Mouse (Mus musculus) skeletal muscle tissue, adult 2 months (tissue): ENCODE data around the gene Sbsn.

ENCODE experiments used
- DNase-seq: peaks from one replicate; pipeline ENCODE4 v3.0.0-alpha.2; 2012; ENCODE audit warnings: low read depth, low spot score

Gene Sbsn

DNA sequence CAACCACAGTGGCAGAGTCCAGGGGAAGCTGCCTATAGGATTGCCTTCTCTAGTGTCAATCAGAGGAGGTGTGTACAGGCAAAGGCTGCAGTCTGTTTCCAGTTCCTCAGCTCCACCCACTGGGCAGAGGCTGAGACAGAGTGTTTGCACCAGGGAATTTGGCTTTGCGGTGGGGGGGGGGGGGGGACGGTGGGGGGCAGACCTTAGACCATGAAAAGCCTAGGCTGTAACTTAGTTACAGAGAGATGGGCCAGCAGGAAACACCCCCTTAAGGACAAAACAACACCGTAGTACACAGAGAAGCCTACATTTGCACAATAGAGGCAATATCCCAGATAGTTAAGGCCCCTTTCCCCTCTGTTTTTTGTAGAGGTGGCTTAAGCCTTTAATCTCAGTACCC is 5.7 kb downstream of the Sbsn start:
- no peak for DNase-seq

DNA sequence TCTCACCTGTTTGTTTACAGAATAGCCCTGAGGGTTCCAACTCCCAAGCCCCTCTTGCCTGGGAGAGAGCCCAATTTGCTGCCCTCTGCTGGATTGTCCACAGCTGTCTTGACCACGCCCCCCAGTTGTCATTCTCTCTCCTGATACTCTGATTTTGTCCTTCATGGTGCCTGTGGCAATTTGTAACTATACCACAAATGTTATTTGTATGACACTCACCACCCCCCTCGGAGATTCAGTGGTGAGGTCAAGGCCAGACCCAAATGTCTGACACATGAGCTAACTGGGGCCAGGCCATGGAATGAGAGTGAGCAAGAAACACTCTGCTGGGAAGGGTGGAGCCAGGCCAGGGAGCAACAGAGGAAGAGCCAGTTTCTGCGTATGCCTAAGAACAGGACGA is 7.6 kb downstream of the Sbsn start:
- no peak for DNase-seq

DNA sequence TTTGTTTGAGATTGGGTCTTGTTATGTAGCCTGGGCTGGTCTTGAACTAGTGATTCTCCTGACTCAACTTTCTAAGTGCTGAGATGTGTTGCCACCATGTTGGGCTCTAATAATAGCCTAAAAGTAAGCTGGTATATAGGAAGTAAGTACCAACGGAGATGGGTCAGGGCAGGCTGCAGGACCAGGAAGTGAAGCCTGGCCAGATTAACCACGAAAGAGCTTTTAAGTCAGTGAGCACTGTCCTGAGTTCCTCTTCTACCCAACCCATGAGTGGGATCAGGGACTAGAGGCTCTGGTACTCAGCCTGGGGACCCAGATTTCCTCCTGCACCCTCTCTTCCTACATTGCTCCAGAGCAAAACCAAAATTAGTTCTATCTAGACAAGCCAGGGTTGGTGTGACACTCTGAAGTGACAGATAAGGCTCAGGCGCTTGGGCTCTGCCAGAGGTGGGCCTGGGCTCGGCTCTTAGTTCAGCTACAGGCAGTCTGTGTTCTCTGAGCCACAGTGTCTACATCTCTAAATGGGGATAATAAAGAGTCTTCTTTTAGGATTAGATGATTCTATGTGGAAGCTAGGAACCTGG is 10.6 kb downstream of the Sbsn start:
- no peak for DNase-seq

DNA sequence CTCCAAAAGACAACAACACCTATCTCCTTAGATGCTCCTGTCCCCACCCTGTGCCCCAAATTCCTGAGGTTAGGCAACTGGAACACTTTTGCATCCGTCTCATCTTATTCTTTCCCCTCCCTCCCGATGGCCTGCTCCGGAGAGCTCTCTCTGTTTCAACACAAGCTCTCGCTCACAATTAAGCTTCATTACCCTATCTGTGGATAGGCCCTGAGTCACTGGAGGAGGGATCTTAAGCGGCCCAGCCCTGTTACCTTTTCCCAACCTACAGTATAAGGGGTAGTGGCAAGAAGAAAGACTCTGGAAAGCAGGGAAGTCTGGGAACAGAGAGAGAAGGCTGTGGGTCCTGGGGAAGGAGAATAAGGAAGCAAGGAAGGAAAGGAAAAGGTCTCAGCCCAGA is 12.2 kb downstream of the Sbsn start, which contains the start of gene Dmkn:
TSS of gene Dmkn (plus strand) at position 301 of the 400 bp plus-strand sequence.
- DNase-seq, result no peak

DNA sequence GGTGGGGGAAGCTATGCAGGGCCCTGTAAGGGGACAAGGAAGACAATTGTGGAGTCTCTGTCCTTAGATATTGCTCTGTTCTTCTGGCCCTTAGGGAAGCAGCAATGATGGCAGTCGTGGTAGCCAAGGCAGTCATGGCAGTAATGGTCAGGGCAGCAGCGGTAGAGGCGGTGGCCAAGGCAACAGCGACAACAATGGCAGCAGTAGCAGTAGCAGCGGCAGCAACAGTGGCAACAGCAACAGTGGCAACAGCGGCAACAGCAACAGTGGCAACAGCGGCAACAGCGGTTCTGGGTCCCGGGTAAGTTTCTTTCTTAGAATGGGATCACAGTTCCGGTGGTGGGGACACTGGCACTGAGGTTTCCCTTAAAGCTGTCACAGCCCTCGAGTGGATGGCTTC is 13.9 kb downstream of the Sbsn start:
- no peak for DNase-seq

DNA sequence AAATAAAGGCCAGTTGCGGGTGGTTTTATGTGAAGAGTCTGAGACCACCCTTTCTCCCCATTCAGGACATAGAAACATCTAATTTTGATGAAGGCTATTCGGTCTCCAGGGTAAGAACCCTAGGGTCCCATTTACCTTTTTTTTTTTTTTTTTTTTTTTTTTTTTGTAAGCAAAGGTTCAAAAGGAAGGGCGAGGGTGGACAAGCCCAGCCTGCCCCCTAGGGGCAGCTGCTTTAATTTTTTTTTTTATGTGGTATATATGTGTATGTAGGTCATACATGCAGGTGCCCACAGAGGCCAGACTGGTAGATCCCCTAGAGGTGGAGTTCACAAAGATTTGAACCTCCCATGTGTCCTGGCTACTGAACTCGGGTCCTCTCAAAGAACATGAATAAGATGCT is 15.1 kb downstream of the Sbsn start:
- no peak for DNase-seq

DNA sequence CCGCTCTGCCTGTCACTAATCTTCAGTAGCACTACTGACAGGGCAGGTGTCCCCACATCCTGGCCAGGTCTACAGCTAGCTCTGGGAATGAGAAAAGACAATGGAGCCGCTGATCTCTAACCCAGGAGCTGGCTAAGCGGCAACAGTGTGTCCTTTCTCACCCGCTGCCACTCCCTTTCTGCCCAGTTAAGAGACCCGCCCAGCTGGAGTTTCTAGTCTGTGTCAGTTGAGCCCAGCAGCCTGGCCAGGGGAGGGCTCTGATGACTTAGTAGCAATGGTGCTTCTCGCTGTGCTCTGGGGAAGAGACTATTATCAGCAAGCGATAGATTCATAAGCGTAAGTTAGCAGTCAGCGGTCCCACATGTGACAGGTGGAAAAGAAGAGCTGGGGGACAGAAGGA is 18.0 kb downstream of the Sbsn start:
- no peak for DNase-seq

DNA sequence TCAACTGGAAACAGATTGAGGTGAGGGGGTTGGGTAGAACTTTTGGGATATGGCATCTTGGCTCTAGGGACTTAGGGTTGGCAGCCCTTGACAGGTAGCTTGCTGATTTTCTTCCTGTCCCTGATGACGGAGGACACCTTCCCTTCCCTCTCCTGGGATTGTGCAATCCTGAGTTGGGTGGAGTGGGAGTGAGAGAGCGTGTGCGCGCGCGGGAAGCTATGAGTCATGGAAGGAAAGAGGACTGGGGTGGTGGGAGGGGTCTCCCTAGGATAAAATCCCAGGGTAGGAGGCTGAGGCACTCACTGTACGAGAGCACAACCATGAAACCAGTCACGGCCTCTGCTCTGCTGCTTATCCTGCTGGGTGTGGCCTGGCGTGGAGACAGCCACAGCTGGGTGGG is 24.8 kb downstream of the Sbsn start:
- no peak for DNase-seq

DNA sequence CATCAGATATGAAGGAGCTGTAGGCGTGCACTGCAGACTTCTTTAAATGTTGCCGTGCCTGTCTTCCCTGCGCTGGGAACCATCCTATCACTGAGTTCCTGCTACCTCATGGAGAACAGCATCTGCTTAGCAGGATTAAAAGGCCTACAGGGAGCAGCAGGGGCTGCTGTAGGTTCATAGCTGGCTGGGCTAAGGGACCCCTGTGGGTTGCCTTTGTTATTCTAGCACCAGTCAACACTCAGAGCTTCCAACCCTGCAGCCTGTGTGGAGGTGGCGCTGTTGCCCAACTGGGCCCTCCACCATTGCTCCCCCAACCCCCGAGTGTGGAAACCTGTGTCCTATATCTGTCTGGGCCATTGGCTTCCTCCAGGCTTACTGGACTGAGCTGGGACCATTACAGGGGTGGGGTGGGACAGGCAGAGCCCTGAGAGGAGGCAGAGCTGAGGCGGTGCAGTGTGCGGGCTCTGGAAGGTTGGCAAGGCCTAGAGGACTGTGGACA is 25.9 kb downstream of the Sbsn start:
- DNase-seq, result no peak

DNA sequence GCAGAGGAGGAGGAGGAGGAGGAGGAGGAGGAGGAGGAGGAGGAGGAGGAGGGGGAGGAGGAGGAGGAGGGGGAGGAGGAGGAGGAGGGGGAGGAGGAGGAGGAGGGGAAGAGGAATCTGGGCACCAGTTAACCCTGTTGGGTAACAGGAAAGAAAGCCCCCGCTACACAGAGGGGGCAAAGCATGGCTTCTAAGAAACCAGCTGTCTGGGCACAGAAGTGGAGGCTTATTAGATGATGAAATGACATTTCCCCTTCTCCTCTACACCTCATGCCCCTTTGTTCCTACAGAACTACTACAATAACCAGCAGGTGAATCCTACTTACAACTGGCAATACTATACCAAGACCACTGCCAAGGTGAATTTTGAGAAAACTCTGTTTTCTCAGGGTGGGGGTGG is 26.6 kb downstream of the Sbsn start:
- DNase-seq, result no peak

DNA sequence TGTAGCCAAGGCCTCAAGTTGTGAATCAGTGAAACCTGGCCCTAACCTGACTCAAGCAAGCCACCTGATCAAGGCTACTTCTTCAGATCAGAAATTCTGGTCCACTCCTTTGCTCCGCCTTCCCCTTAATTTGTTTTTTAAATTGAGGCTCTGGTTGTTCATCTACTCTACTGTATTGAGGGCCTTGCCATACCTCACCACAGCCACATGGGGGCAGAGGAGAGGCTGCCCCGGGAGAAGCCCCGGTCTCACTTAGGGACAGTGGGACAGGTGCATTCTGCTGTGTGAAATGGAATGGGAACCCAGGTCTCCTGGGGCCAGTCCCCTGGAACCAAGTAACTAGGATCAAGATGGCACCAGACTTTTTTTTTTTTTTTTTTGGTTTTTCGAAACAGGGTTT is 30.5 kb downstream of the Sbsn start:
- DNase-seq, result no peak

DNA sequence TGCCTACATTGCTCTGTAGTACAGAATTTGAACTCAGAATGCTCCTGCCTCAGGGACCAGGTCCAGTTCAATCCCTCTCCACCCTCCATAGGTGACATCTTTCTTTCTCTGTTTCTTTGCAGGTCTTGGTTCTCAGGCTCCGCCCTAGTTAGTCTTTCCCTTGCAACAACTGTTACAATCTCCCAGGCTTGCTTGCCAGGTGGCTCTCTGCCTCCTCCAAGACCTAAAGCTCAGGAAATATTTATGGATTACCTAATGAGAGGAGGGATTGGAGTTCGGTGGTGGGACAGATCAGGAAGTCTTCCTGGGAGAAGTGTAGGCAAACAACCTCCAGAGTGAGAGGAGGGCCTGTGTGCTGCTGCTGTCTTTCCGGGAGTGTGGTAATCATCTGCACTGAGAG is 31.4 kb downstream of the Sbsn start:
- DNase-seq, result no peak

DNA sequence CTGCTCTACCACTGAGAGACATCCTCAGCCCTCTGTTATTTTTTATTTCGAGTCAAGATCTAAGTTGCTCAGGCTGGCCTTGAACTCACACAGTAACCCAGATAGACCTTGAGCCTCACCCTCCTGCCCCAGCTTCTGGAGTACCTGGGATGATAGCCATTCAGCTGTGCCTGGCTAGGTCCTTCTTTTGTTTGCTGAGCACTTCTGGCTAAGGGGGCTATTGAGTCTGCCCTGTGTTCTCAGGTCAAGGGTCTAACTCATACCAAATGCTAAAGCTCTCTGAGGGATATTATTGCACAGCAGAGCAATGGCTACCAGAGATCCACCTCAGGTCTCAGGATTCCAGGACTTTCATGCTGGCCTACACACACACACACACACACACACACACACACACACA is 33.9 kb downstream of the Sbsn start:
- DNase-seq, result no peak

DNA sequence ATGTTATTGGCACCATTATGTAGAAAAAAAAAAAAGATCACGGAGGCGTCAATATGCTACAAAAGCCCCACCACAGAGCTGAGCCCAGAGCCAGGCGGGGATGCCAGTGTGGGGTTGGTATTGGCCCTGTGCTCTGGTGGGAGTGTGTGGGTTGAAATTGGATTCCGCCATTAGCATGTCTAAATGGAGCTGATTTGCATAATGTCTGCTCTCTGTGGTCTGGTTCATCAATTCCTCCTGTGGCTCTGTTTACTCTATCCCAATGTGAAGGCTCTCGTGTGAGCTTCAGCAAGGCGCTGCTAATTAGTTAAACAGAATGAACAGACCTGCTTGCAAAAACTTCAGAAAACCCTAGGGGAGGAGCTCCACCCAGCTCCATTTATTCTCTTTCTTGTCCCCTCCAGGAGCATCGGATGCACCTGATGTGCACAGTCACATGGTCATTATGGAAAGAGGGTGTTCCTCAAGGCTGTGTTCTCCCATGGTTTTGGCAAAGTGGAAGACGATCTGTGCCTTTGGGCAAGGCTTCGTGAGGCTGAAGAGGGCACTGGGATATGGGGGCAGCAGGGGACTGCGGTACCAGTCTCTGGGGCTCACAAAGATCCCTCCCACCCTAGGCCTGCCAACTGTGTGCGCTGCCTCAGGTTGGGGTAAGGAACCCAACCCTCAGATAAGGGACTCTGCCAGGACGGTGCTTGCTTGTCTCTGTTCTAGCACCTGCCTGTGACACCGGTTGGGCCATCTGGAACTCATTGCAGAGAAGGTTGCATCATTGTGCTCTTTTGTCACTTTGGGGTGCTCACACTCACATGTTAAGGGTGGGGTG is 34.7 kb downstream of the Sbsn start:
- DNase-seq, result no peak

DNA sequence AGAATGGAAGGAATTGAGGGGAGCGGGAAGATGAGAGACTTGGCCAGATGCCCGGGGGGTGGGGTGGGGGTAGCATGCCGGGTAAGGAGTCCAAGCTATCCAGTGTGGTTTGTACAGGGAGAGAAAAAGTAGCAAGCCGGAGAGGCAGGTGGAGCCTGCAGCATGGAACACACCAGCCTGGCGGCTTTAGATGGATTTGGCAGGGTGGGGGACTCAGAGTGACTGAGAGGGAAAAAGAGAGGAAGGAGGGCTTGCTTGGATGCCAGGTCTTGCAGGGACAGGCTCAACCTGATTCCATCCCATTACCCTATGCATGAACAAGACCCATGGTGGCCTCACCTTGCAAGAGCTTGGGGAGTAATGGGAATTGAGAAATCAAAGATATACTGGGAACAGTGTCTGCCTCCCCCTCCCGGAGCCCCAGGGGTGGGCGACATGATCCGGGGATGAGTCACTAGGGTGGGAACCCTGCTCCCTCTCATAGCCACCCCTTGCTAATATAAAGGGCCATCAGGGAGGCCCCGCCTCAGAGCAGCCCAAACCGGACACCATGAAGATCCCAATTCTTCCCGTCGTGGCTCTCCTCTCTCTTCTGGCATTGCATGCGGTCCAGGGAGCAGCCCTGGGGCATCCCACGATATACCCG is 36.2 kb downstream of the Sbsn start, which contains the start of gene Krtdap:
TSS of gene Krtdap (plus strand) at position 520 of the 646 bp plus-strand sequence.
- DNase-seq, result no peak

DNA sequence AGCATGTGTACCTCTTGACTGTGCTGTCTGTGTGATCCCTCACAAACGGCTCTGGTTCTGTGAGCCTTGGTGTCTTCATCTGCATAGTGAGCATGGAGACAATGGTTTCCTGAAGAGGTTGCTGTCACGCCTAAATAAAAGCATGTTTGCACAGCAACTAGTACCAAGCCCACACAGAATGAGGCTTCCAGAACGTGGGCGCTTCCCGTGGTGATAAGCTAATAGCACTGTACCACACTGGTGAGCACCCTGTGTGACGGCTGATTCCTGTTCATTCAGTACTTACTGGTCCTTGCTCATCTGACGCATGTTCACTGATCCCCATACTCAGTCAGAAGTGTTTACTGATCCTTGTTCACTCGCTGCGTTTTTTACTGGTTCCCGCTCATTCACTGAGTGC is 38.9 kb downstream of the Sbsn start:
- no peak for DNase-seq

DNA sequence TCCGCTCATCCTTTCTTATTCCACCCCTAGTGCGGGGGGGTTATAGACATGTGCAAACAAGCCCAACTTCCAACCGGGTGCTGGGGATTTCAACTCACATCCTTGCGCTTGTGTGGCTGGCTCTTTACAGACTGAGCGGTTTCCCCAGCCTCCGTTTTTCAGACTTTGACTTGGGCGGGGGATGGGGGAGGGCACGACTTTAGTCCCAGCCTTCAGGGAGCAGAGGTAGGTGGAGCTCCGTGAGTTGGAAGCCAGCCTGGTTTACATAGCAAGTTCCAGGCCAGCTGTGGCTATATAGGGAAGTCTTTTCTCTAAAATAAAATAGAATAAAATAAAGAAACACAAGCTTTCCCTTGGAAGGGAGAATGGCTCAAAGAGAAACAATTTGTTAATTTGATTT is 40.6 kb downstream of the Sbsn start:
- DNase-seq, result no peak

DNA sequence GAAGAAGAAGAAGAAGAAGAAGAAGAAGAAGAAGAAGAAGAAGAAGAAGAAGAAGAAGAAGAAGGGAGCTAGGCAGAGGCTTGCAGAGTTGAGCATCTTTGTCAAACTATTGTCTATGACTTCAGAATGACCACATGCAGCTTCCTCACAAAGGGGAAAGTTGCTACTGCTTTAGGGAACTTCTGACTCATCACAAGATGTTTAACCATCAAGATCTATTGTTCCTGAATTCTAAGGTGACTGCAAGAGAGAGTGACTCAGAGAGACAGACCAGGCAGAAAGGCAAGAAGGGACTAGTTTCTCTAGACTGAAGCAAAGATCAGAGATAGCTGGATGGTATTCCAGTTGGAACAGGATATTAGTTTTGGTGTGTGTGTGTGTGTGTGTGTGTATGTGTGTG is 43.6 kb downstream of the Sbsn start:
- no peak for DNase-seq

DNA sequence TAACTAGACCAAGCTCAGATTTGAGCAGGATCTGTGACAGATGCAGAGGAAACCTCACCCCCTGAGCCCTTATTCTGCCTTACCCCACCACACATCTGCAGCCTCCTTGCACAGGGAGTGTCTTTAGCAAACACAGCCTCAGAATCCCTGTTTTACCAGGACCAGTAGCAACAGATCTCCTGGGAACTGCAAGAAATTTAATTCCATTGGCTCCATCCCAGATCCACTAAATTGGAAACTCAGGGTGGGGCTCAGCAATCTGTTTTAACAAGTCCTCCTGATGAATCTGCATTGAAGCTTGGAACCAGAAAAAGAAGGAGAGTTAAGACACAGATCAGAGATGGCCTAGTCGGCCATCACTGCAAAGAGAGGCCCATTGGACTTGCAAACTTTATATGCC is 45.5 kb downstream of the Sbsn start:
- DNase-seq, result no peak

DNA sequence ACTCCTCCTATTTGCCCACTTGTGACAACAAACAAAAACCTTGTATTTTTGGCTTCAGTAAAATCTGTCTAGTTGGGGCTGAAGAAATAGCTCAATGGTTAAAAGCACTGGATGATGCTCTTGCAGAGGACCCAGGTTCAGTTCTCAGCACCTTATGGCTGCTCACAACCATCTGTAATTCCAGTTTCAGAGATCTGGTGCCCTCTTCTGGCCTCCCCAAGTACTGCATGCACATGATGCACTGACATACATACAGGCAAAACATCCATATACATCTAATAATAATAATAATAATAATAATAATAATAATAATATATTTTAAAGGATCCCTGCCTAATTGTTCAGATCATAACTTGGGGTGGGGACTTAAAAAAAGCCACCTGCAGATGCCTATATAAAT is 49.4 kb downstream of the Sbsn start:
- DNase-seq, result no peak

DNA sequence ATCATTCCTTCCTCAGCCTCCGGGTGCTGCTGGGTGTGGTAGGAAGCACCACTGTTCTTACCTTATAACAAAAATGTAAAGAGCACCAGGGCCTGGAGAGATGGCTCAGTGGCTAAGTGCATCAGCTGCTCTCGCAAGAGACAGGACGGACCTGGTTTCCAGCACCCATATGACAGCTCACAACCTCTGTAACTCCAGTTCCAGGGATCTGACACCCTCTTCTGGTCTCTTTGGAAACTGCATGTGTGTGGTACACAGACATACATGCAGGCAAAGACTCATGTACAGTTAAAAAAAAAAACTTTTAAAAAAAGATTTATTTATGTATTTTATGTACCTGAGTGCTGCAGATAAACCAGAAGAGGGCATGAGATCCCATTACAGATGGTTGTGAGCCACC is 52.0 kb downstream of the Sbsn start:
- no peak for DNase-seq

DNA sequence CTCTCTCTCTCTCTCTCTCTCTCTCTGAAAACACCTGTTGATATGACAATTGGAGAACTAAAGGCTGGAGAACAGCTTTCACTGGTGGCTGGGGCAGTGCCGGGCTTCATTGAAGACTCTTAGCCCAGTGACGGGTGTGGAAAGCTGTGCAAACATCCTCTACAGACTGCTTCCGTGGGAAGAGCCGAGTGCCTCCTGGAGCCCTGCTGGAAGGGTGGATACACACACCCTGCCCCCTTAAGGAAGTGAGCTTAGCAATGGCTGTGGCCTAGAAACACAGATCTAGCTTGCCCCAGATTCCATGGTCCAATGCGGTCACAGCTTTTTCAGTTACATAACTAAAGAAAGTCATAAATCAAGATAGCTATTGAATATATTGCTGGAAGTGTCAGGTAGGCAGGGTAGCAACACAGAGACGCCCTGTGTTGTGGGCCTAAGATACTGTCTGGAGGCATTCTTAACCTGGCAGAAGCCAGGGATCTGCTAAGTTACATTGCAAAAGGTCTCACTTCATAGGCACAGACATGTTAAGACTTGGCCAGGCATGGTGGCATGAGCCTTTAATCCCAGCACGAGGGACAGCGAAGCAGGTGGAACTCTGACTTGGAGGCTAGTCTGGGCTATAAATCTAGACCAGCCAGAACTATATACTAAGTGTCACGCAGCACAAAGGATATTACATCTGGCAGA is 52.9 kb downstream of the Sbsn start:
- no peak for DNase-seq
